Mouse (Mus musculus) B cell, adult (primary cell): ENCODE measurements around the gene Inf2. TPM values are rescaled to one million over a fixed set of nuclear protein-coding genes. Genes with fewer than 3 reads are reported as not detected.

Experiments used
- total RNA-seq: library from RNA; stranded (reverse); gene quantifications from 4 replicates; pipeline ENCODE4 v1.2.4, GENCODE M21; 2023; ENCODE audit not compliant: inconsistent age

Inf2 gene
- total RNA-seq, result 25.3 to 30.4 TPM (median 28.7 TPM) in 4 replicates

DNA sequence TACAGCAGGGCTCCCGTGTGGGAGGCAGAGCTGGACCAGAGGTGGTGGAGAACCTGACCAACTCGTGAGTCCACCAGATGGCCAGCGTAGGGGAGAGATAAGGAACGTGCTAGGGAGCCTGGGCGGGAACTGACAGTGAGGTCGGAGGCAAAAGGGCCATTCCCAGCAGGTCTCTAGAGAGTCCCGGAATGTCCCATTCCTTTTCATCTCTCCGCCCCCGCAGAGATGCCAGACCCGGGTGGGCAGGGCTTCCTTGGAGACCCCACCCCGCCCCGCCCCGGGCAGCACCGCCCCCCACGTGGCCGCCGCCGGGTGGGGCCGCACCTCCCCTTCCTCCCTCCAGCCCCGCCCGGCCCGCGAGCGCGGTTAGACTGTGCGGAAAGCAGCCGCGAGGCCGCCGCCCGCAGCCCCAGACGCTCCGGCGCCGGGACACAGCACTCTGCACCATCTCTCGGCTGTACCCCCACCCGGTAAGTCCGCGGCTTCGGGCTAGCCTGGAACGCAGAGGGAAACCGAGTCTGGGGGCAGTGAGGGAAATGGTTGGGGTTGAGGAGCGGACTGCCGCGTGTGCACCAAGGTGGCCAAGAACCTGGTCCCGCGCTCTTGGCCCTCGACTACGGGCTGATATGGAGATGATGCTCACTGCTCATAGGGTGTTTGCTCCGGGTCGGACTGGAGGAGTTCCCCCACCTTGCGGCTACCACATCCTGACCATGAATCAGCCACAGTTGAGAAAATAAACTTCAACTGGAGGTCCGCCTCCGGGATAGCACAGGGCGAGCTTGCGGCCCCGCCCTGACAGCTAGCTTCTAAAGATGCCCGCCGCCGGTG is at the start of gene Inf2:
Inf2 (plus strand) TSS at position 359 of the 831 bp plus-strand sequence.

DNA sequence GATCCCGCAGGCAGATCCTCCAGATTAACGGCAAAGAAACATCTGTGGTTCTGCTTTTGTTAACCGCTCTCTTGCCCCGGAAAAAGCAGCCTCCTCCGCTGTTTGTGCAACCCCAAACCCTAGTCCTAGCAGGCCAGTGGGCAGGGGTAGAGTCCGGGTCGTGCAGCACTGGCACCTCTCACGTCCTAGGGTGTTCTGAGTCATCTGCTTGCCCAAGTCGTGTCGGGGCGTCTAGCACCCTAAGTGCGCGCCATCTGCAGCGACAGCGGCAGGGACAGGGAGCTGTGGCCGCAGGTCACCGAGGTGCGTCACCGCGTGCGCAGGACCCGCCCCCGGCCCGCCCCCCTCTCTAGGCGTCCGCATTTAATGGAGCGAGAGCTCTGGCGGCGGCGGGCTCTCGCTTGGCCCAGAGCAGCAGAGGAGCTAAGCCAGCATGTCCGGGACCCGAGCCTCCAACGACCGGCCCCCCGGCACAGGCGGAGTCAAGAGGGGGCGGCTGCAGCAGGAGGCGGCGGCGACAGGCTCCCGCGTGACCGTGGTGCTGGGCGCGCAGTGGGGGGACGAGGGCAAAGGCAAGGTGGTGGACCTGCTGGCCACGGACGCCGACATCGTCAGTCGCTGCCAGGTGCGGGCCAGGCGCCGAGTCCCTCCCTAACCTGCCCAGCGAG is 31.2 kb downstream of the Inf2 start, which contains the start of gene Adssl1:
Adssl1 (plus strand) TSS at position 360 of the 668 bp plus-strand sequence.

DNA sequence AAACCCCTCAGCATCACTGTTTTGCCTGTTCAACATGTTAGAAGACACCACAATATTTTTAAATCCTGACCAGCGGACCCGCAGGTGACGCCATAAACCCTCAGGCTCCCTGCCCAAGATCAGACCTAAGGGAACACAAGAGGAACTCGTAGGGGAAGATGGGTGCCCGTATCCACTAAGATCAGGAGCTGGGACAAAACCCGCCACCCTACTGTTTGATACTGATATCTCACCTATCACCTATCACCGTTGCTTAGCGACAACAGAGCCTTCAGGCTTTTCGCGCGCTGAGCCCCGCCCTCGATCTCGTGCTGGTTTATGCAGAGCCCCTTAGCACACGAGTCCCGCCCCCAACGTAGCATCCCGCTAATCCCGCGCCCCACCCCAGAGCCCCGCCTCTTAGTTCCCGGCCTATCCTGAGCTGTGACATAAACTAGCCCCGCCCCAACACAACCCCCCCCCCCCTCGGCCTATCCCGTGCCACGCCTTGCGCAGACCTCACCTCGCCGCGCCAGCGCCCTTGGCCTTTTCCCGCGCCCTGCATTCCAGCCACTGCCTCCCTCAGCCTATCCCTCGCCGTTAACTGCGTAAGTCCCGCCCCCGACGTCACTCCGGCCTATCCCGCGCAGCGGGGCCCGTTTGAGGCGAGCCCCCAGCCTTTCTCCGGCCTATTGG is 55.7 kb downstream of the Inf2 start, which contains the start of gene Siva1:
Siva1 (plus strand) TSS at position 500 of the 675 bp plus-strand sequence.

Other genes starting within 250 kb of the Inf2 start
- not detected in 4 replicates for gene A530016L24Rik, start 99.3 kb upstream of the Inf2 start, total RNA-seq
- not detected in 4 replicates for gene Tmem179, start 72.0 kb upstream of the Inf2 start, total RNA-seq
- gene Adssl1, start 31.3 kb downstream of the Inf2 start, total RNA-seq, result 5.1 to 9.4 TPM (median 8.5 TPM) in 4 replicates
- 17.7 to 24.8 TPM (median 20.3 TPM) in 4 replicates for gene Siva1, start 55.9 kb downstream of the Inf2 start, total RNA-seq
- gene Akt1, start 86.1 kb downstream of the Inf2 start, total RNA-seq, result 83.3 to 111 TPM (median 97.0 TPM) in 4 replicates
- gene Zbtb42, start 90.0 kb downstream of the Inf2 start, total RNA-seq, result 1.2 to 2.7 TPM (median 1.9 TPM) in 4 replicates
- gene Cep170b, start 131.7 kb downstream of the Inf2 start, total RNA-seq, result 8.0 to 12.0 TPM (median 9.0 TPM) in 4 replicates
- 283 to 385 TPM (median 352 TPM) in 4 replicates for gene Pld4, start 171.9 kb downstream of the Inf2 start, total RNA-seq
- 0.24 to 0.39 TPM (median 0.37 TPM) in 4 replicates for gene Ahnak2, start 213.9 kb downstream of the Inf2 start, total RNA-seq
- 0.96 to 1.6 TPM (median 1.3 TPM) in 4 replicates for gene Clba1, start 220.2 kb downstream of the Inf2 start, total RNA-seq
- 28.4 to 31.4 TPM (median 29.8 TPM) in 4 replicates for gene Cdca4, start 240.6 kb downstream of the Inf2 start, total RNA-seq